Mouse (Mus musculus): ENCODE results near the gene Hip1.
"Not testable (repeated sequence)": the region's sequence is repeated elsewhere in the genome, so short reads cannot be mapped to it uniquely, and the experiment has no call there.

Hip1 gene

DNA sequence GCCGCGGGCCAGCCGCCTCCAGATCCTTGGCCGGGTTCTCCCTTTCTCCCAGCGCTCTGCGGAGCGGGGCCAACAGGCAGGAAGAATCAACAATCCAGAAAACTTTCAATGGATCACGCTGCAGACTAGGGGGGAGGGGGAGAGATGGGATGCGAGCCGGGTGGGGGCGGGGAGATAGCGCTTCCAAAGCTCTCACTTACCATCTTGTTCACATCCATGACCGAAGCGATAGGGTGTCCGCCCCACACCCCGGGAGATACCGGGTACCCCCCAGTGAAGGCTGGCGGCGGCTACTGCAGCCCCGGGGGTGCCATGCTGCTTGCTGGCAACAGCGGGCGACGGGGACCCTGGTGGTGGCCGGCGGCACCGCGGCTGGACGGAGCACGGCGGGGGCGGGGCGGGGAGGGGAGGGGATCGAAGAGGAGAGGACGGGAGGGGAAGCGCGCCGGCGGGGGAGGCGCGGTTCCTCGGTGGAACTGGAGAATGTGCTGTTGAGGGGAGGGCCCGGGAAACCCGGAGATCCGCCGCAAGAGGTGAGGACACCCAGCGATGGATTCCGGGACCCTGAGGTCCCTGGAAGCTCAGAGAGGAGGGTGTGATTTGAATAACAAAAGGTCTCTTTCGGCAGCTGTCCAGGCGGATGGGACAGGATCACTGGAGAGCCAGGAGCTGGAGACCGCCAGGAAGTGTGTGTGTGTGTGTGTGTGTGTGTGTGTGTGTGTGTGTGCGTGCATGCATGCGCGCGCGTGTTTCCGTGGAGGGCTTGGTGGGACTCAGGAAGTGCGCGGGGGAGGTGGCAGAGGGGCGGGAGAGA lies 55.8 kb downstream of the Hip1 start:
- peak; percentile 86 for DNase-seq

DNA sequence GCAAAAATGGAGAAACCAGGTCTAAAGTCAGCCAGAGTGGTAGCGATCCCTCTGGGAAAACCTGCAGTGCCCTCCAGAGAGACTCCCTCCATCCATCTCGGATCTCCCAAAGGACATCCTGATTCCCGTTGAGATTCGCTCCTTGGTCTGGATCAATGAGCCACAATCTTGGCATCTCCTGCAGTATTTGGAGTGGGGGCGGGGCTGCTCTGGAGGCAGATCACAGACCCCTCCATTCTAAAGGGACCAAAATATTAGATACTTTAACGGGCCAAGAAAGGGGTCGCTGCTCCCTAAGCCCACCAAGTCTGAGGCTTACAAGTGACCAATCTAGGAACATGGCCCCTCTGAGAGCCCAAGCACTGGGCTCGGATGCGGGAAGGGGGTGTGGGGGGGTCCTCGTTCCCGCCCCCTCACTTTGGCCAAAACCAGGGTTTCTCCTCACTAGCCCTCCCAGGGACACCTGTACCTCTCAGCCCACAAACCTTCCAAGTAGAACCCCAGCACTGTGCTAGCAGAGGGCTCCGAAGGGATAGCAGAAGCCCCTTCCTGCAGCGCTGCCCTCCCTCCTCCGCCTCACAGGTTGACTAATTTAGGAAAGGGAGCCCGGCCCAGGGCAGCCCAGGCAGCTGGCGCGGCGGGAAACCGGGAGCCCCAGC lies 56.6 kb downstream of the Hip1 start:
- DNase-seq, result peak; percentile 36

DNA sequence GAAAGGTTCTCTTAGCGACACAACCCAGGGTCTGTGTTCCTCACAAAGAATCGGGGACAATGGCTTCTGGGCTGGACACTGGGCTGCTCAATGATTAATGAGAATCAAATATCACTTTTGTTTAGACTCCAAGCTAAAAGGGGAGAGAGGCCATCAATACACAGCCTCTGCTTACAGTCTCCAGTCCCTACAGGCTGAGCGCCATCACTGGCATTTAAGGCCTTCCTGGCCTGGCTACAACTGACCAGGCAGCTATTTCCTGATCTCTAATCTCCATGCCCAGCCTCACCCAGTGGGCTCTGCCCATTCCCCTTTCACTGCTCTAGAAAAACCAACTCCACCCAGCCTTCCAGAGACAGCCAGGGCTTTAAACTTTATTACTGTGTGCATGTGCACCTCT lies 59.6 kb downstream of the Hip1 start:
- DNase-seq, result no peak

DNA sequence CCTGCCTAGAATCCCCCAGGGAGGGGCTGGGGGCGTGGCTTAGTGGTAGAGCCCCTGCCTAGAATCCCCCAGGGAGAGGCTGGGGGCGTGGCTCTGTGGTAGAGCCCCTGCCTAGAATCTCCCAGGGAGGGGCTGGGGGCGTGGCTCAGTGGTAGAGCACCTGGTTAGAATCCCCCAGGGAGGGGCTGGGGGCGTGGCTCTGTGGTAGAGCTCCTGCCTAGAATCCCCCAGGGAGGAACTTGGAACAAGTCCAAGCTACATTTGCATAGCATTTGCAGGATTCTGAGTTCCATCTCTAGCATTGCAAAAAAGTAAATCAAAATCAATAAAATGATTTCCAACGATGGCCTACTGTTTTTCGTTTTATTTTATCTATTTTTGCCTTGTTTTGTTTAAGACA lies 61.1 kb downstream of the Hip1 start:
- DNase-seq, result not testable (repeated sequence)

DNA sequence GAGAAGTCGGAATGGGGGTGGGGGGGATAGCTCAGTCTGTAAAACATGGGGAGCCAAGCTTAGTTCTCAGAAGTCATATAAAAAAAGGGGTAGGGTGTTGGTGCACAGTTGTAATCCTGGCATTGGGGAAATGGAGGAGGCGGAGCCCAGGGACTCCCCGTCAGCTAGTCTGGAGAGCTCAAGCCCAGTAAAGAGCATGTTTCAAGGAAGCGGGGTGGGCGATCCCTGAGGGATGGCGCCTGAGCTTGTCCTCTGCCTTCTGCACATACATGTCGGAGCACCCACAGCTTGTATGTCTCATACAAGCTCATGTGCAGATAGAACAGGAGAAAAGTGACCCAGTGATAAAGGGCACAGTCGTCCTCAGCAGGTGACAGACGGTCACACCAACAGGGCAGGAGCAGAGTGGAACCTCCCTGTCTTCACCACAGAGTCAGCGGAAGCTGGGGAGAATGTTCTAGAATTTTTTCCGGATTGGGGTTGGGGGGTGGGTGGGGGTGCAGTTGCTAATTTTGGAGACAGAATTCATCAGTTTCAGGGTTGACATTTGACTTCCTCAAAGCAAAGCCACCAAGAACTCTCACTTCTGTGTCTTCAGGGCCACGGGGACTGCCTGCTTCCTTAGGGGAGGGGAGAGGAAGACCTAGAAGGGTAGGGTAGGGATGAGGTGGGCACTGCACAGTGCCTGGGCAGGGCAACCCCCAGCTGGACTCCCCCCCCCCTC lies 65.9 kb downstream of the Hip1 start:
- DNase-seq, result no peak

DNA sequence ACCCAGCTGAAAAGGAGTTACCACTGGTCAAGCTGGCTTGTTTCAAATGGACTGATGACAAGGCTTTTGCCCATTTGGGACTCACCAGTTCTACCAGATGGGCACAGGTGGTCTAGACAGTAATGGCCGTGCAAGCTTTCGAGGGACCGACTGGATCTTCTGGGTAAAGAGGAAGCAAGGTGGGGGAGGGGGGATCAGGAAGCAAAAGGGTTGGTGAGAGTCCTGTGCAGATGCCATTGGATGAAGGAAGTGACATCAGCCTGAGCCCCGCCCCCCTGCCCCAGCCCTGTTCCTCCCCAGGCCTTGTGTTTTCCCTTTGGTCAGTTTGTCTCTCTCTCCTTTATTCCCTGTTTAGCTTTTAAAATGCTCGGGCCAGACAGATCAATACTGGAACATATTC lies 68.7 kb downstream of the Hip1 start:
- DNase-seq, result no peak

DNA sequence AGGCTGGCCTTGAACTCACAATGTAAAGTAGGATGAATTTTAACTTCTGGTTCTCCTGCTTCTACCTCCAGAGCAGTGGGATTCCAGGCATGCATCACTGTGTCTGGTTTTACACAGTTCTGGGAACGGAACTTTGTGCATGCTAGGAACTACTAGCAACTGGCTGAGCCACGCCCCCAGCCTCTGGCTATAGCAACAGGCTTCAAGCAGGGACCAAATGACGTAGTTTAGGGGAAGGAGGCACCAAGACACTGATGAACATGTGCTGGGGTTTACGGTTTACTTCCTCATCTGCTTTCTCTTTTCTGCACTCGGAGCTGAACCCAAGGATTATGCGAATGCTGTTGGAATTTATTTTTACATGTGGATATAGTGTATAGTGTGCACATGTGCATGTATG lies 72.5 kb downstream of the Hip1 start:
- no peak for DNase-seq

DNA sequence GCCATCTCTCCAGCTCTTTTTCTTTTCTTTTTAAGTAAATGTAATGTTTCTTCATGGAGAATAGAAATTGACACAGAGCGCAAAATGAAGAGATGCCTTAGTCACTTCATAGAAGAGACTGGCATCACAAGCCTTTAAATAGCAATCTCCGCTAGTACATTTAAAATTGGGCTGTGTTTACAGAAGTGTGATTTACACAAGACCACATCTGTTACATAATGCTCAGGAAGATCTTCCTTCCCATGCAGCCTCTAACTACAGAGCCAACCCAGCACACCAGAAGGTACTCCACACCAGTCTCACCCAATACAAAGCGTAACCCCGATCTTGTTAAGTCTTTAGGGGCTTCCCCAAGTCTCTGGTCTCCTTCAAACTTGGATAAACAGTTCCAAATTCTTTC lies 73.2 kb downstream of the Hip1 start:
- no peak for DNase-seq

DNA sequence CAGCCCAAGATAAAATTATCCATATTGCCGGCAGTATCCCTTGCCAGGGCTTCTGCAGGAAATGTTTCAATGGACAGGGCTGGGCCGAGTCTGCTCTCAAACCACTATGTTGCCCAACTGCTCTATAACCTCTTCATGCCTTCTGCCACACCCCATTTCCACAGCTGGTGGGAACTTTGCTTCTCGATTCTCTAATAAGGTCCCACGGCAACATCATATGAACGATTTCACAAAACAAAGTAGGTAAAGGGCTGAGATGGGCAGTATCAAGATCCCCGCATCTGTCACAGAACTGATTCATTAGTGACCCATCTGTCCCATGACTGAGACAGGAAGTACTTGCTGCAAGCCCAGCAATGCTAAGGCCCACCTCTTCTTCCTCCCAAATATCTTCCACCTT lies 76.6 kb downstream of the Hip1 start:
- no peak for DNase-seq

DNA sequence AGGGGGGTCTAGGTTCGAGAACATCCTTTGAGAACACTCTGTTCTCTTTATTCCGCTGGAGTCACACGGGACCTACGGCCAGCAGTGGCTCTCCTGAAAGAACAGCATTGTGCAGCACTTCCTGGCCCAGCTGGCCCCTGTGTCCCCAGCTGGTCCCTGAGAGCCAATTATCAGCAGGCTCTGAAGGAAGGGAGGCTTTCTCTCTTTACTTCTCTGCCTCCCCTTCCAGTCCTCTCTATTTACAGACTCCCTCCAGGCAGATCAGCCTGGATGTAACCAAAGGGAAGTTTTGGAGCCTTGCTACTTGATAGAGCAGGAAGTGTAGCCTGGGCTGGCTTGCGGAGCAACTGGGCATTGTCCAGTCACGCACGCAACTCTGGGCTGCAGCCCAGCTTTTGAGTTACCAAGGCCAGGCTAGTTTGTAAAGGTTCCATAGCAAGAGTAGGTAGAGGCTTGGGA lies 79.1 kb downstream of the Hip1 start:
- DNase-seq, result no peak

DNA sequence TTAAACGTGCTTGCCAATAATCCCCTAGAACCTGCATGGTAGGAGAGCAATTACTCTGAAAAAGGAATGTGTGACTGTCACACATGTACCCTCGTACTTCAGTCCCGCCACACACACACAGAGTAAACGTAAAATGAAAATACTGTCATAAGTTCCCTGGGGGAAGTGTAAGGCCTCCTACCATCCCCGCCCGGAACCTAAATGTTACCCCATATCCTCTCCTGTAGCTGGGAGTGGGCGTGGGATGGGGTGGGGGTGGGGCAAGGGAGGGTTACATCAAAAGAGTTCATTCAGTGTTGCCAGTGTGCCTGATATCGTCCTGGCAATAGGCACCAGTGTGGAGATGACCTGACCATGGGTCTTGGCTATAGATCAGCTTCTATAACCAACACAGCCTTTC lies 81.5 kb downstream of the Hip1 start:
- no peak for DNase-seq

DNA sequence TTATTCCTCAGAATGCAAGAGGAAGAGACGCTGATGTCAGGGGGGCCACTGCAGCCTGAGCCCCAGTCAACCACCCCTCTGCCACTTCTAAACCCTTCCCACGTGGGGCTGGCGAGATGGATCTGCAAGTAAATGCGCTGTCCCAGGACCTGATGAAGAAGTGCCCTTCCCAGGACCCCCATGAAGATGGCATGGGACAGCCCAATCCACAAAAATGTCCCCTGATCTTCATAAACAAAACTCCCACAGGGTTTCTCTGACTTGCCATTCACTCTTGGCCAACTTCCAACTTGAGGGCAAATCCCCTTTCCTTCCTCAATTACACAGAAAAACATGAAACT lies 84.1 kb downstream of the Hip1 start:
- DNase-seq, result no peak

DNA sequence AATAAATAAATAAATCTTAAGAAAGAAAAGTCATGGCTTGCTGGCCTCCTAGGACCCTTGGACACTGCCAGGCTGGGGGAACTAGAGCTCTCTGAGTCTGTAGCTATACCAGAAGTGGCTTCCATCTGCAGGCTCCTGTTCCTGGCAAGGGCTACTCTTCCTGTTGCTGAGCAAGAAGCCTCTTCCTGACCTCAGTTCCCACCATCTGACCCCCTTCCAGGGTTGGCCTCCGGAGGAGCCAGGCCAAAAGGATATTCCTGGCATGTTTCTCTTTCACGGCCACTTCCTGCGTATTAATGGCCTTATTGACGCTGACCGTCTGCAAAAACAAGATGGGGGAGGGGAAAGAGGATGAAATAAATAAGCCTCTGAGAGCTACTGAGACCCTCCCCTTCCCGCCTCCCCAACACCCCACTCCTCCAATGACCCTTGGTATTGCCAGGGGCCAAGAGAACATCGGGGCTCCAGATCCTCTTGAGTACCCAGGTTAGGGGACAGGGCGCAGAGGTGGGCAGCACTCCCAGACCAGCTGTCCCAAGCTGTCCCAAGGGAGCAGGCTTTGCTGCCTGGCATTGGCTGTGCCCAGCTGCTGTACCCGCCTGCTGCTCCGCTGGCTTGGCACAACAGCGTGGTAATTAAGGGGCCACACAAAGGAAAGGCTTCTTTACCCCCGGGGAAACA lies 84.6 kb downstream of the Hip1 start:
- peak; percentile 11 for DNase-seq

DNA sequence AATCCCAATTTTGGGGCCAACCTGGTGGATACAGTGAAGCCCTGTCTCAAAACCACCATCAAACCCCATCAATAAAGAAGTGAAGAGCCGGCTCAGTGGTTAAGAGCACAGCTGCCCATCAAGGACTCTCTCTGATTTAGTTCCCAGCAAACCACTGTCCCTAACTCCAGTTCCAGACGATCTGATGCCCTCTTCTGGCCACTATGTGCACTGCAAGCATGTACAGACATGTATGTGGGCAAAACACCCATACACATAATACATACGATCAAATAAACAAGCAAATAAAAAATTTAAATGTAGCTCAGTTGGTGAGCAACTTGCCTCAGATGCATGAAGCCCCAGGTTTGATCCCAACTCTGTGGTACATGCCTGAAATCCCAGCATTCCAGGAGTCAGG lies 85.4 kb downstream of the Hip1 start:
- DNase-seq, result no peak

DNA sequence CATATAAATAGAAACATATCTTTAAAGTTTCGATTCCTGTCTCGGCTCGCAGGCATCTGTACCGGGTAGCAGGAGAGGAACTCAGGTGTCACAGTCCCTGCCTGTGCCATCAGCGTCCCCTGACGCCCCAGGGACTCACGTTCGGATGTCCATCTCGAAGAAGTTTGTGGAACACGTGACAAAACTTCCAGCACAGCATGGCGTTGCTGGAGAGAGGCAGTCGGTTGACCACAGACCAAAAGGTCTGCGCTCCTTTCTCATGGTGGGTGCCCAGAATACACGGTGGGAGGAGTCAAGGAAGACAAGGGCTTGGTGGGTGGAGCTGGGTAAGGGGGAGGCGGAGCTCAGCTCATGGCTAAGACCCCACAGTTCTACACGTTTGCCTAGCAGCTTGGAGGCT lies 87.0 kb downstream of the Hip1 start:
- DNase-seq, result no peak

DNA sequence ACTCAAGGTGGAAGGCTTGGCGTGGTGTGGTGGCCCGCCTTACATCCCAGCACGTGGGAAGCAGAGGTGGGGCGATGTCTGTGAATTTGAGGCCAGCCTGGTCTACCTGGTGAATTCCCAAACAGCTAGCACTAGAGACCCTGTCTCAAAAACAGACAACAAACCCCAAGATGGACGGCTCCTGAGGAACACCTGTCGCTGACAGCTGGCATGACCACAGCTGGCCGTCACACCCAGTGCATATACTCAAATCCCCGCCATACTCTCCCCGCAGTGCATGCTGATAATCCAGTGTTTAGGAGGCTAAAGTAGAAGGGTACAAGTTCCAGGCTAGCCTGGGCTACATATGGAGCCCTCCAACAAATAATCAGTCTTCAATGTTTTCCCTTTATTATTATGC lies 88.4 kb downstream of the Hip1 start:
- DNase-seq, result no peak

DNA sequence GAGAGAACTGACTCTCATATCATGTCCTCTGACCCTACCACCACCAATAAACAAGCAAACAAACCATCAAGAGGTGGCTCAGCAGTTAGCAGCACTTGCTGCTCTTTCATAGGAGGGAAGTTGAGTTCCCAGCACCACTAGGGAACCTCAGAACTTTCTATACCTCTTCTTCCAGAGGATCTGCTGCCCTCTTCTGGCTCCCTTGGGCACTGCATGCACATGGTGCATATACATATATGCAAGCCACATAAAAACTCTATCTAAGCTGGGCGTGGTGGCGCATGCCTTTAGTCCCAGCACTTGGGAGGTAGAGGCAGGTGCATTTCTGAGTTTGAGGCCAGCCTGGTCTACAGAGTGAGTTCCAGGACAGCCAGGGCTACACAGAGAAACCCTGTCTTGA lies 90.7 kb downstream of the Hip1 start:
- DNase-seq, result no peak

DNA sequence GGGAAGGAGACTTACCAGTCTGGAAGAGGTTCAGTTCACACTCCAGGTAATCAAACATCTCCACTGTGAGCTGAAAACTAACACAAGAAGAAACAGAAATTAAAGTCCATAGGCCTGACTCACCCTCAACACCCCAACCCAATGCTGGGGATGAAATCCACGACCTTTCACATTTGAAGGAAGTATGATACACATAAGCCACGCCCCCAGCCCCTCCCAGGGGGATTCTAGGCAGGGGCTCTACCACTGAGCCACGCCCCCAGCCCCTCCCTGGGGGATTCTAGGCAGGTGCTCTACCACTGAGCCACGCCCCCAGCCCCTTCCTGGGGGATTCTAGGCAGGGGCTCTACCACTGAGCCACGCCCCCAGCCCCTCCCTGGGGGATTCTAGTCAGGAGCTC lies 93.4 kb downstream of the Hip1 start:
- not testable (repeated sequence) for DNase-seq

DNA sequence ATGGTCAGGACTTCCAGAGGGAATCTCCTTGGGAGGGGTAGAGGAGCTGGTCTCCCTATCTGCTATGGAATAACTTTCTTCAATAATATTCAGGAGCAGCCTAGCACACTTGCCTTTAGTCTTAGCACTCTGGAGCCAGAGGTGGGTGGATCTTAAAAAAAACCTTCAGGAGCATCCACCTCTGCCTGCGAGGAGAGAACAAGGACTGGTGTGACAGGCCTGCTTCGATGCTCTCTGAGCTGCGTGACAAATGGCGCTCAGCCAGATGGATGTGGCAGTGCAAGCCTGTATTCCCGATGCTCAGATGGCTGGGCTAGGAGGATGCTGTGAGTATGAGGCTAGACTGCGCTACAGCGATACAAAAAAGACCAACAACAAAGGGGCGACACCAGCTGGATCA lies 93.8 kb downstream of the Hip1 start:
- DNase-seq, result no peak

DNA sequence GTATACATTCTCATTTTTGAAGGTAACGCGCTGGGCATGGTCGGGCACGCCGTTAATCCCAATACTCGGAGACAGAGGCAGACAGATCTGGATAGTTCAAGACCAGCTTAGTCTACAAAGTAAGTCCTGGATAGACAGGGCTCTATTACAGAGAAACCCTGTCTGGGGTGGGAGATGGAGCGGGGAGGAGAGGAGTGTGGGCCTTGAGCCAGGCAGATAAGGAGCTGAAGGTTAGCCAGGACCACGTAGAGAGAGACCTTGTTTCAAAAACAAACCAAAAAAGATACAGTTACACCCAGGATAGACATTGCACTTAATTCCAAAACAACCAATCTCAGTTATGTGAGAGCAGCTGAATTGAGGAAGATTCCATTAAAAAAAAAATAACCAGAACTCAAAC lies 99.2 kb downstream of the Hip1 start:
- DNase-seq, result no peak

DNA sequence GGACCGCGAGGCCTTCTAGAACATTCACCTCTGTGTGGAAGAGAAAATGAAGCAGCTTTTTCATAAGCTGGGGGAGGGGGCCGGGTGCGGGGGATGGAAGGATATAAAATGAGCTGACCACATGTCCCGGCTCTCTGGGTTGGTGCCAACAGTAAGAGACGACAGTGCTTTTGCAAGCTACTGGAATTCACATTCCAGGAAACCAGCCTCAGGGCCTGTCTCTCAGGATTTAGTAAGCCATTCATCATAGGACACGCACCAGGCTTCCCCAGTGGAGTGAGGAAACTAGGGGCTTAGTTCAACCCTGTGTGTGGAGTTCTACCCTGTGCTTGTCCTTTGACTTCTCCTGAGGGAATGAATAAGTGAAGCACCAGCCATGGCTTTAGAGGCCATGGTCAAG lies 102.5 kb downstream of the Hip1 start:
- no peak for DNase-seq

DNA sequence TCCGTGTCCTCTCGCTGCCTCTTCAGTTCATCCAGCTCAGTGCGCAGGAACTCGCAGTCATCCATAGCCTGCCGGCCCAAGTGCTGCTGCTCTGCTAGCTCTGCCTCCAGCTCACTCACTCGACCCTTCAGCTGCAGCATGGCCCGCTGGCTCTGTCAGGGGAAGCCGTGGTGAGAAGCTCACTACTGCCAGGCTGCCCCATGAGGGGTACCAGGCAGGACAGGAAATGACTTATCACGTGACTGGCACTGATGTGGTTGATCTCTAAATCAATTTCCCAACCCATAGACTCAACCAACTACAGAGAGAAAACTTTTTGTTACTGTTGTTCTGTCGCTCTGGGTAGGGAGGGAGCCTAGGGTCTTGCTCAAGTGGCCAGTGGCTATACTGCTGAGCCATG lies 109.9 kb downstream of the Hip1 start:
- DNase-seq, result no peak

DNA sequence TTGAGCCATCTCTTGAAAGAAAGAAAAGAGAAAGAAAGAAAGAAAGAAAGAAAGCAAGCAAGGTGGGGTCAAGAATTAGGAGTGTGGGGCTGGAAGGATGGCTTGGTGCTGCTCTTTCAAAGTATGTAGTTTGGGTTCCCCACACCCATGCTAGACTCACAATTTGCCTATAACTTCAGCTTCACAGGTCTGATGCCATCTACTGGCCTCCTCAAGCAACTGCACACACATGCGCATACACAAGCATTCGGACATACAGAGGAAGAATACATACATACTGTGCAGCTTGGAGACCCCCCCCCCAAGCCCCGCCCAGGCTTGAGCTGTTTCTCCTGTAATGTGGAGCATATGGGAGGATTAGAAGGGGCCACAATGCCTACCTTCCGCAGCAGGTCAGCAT lies 111.1 kb downstream of the Hip1 start:
- DNase-seq, result no peak

DNA sequence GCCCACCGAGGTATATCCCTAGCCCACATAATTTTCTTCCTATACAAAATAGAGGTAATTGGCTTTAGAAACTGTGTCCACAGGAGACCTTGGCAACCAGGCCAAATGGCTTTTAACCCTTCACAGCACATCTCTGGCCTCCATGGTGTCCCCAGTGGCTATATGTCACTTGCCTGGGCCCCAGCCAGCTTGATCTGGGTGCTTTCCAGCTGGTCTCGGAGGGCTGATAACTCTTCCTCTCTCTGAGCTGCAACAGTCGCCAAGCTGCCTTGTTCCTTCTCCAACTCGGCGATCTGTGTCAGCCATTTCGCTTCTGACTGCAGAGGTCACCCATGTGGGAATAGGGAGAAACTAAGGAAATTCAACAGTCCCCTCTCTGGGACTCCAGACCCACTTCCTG lies 113.8 kb downstream of the Hip1 start:
- DNase-seq, result no peak
